Mouse (Mus musculus) lung, embryonic 16.5 days (tissue): ENCODE data around the gene Gm20696. TPM values are rescaled to one million over a fixed set of nuclear protein-coding genes. Genes with fewer than 3 reads are reported as not detected.

ENCODE experiments used
- ATAC-seq: fragments of 200-750 bp; cut with Nextera tagmentation; 2 replicates; pipeline ENCODE4 v1.8.0; 2017; ENCODE audit warnings: low read depth, mild to moderate bottlenecking, moderate library complexity
- H3K27ac ChIP-seq: fragments of 300-500 bp; sonication (generic); 2 replicates; pipeline ENCODE4 v1.5.1; 2014; ENCODE audit warnings: mild to moderate bottlenecking, control low read depth, low read length
- H3K27me3 ChIP-seq: fragments of 300-500 bp; sonication (generic); 2 replicates; pipeline ENCODE4 v1.6.1; 2014; ENCODE audit warnings: low read depth, low read length, mixed read lengths; ENCODE audit not compliant: control insufficient read depth, insufficient read depth
- H3K36me3 ChIP-seq: fragments of 300-500 bp; sonication (generic); 2 replicates; pipeline ENCODE4 v1.6.1; 2014; ENCODE audit warnings: low read length; ENCODE audit not compliant: control insufficient read depth, insufficient read depth
- H3K4me1 ChIP-seq: fragments of 300-500 bp; sonication (generic); replicated peaks from 2 replicates; pipeline ENCODE4 v1.6.1; 2014; ENCODE audit warnings: low read length, mixed read lengths; ENCODE audit not compliant: control insufficient read depth, insufficient read depth
- H3K4me2 ChIP-seq: fragments of 300-500 bp; sonication (generic); 2 replicates; pipeline ENCODE4 v1.6.1; 2014; ENCODE audit warnings: low read depth, low read length, control low read depth
- H3K4me3 ChIP-seq: fragments of 300-500 bp; sonication (generic); 2 replicates; pipeline ENCODE4 v1.5.1; 2014; ENCODE audit warnings: mild to moderate bottlenecking, low read length, control low read depth
- H3K9ac ChIP-seq: fragments of 300-500 bp; sonication (generic); 2 replicates; pipeline ENCODE4 v1.6.1; 2014; ENCODE audit warnings: low read length, control low read depth
- H3K9me3 ChIP-seq: fragments of 300-500 bp; sonication (generic); 2 replicates; pipeline ENCODE4 v1.6.1; 2016; ENCODE audit warnings: low read length; ENCODE audit not compliant: control insufficient read depth
- WGBS: fragments of 180-500 bp; shearing (Covaris S2); extraction: QIAGEN DNeasy Blood & Tissue Kit; methylation state at CpG from one replicate; pipeline ENCODE4 v1.1.7; 2014; 5-methylcytosine and 5-hydroxymethylcytosine counted together
- polyA plus RNA-seq: library from polyadenylated mRNA; unstranded; fragments of >200 nt; fragmentation: Nextera tagmentation; extraction: Ambion mirVana; gene quantifications from 2 replicates; pipeline ENCODE4 v1.2.1, GENCODE M21; 2015

The Gm20696 gene
- polyA plus RNA-seq, 1 experiment from 2014 or later, result 2.3 TPM

DNA sequence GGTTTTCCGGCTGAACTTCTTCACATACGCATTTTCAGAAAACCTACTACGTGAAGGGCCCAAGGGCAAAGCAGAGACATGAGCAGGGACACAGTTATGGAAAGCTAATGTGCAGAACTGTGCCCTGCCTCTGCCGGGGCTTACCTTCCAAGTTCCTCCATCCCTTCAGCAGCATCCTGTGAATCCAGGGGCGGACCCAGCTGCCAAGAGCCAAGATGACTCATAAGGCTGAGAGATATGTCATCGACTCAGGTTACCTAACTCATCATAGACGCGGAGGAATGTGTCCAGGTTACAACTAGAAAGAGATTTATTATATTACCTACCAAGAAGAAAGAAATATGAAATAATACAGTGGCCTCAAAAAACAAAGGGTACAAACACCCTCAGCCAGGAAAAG lies 200.2 kb downstream of the Gm20696 start:
- Histone ChIP-seq H3K36me3 (no peaks in the 10 kb centered on the region), H3K4me3 (no peak overlapping the region), H3K27ac (no peak overlapping the region), H3K9me3 (no peaks in the 10 kb centered on the region), H3K9ac (no peak overlapping the region), H3K27me3 (no peaks in the 10 kb centered on the region), H3K4me1 (no peaks in the 10 kb centered on the region), H3K4me2 (no peak overlapping the region)
- no peak for ATAC-seq
- WGBS, result 58% methylated on average over 8 of the region's 8 CpGs

DNA sequence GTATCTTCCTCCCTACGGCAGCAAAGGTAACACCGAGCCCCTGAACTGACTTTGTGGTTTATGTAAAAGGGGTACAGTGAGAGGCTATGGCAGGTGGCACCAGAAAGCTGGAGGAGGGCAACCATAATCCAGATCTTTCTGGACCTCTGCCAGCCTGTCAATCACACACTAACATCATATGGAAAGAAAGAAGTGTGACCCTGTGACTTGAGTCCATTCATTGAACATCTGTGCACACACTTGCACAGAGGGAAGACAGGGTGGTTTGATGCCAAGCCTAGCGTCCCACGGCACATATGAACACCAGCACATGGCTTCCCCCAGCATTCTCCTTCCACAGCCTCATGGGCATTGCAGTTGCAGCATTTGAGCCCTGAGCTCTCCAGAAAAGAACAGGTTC lies 202.1 kb downstream of the Gm20696 start:
- WGBS, result 90% methylated on average over 4 of the region's 4 CpGs
- no peaks in the 10 kb centered on the region for H3K9me3 ChIP-seq
- no peaks in the 10 kb centered on the region for H3K4me1 ChIP-seq
- no peak overlapping the region for H3K27ac ChIP-seq
- H3K27me3 ChIP-seq, result no peaks in the 10 kb centered on the region
- ATAC-seq, result no peak
- no peak overlapping the region for H3K4me3 ChIP-seq
- no peak overlapping the region for H3K4me2 ChIP-seq
- no peak overlapping the region for H3K9ac ChIP-seq
- H3K36me3 ChIP-seq, result no peaks in the 10 kb centered on the region

DNA sequence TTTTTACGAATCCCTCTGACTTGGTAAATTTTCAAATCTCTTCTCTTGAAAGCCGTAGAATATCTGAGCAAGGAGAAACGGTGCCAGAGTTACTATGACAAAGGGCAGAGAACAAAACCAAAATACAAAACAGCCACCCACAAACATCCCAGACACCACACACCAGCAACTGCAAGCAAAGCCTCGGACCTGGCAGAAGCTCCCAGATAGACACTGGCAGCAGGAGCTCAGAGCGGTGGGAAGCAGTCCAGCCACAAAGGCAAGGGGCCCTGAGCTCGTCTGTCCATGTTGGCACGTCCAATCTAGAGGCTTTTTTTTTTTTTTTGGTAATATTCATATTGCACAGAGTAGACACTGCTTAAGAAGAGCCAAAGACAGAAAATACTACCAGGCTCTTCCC lies 202.7 kb downstream of the Gm20696 start:
- Histone ChIP-seq H3K36me3 (no peaks in the 10 kb centered on the region), H3K9me3 (no peaks in the 10 kb centered on the region), H3K4me3 (no peak overlapping the region), H3K9ac (no peak overlapping the region), H3K27ac (no peak overlapping the region), H3K27me3 (no peaks in the 10 kb centered on the region), H3K4me2 (no peak overlapping the region), H3K4me1 (no peaks in the 10 kb centered on the region)
- ATAC-seq, result no peak
- 82% methylated on average over 7 of the region's 7 CpGs for WGBS

DNA sequence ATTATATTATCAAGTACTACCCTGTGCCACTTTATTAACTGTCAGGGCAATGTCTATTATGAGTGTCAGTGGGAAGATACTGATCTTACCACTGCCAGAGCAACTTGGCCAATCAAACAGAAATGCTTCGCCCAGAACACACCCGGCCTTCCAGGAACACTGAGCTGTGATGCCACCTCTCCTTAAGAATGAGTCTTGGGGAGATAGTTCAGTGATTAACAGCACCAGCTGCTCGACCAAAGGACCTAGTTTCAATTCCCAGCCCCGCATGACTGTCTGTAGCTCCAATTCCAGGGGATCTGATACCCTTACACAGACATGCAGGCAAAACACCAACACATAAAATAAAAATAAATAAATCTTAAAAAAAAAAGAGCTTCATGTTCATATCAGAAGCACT lies 207.8 kb downstream of the Gm20696 start:
- H3K9ac ChIP-seq, result no peak overlapping the region
- H3K27me3 ChIP-seq, result no peaks in the 10 kb centered on the region
- H3K4me1 ChIP-seq, result no peaks in the 10 kb centered on the region
- no peak overlapping the region for H3K27ac ChIP-seq
- WGBS, result 88% methylated on average over 4 of the region's 4 CpGs
- H3K4me3 ChIP-seq, result no peak overlapping the region
- no peak overlapping the region for H3K4me2 ChIP-seq
- H3K36me3 ChIP-seq, result no peaks in the 10 kb centered on the region
- no peak for ATAC-seq
- no peaks in the 10 kb centered on the region for H3K9me3 ChIP-seq

DNA sequence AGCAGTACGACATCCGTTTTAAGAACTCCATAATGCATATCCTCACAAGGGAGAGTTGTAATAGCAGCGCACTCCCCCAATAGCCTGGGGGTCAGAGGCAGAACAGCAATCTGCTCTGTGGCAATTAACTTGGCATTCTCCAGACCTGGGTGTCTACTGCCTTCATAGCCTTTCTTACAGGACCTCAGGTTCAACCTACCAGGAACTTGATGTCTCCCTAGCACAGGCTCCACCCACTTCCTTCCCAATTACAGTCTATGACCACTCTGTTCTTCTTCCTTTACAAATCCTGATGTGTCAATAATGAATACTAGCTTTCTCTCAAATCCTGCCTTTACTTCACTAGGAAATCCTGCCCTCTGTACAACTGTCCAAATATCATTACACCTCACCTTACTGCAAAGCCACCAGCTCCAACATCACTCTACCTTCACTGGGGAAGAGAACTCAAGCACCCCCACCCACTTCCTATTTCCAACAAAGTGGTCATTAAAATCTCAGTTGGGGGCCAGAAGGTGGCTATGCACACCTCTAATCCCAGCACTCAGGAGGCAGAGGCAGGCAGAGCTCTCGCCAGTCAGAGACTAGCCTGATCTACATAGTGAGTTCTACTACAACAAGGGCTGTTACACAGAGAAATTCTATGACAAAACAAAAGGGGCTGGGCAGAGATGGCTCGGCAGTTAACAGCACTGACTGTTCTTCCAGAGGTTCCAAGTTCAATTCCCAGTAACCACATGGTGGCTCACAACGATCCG lies 212.7 kb downstream of the Gm20696 start:
- H3K27me3 ChIP-seq, result no peaks in the 10 kb centered on the region
- no peaks in the 10 kb centered on the region for H3K9me3 ChIP-seq
- no peak overlapping the region for H3K9ac ChIP-seq
- no peak for ATAC-seq
- no peak overlapping the region for H3K4me2 ChIP-seq
- 93% methylated on average over 7 of the region's 7 CpGs for WGBS
- H3K36me3 ChIP-seq, result no peaks in the 10 kb centered on the region
- H3K27ac ChIP-seq, result no peak overlapping the region
- H3K4me1 ChIP-seq, result peaks cover 6% of the 10 kb centered on the region; the same call in 1 of the 2 replicates
- no peak overlapping the region for H3K4me3 ChIP-seq

DNA sequence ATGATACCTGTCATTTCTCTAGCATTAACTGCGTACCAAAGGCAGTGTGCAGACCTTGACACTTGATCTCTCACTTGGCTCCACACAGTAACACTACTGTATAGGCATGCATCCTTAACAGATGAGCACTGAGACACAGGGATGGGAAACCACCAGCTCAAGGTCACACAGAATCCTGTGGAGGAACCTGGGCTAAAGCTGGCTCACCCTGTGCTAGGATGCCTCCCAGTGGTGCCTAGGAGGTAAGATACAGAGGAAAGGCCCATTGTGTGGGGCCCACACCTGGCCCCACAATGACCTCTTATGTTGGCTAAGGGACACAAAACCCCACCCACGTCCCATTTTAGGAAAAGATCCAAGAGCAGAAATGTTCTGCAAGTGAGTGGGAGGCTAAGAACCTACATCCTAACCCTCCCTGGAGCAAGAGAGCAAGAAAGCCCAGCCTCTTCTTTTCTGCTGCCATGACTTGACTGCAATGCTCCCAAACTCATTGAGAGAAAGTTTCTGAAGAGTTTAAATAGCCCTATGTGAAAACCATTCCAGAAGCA lies 213.9 kb downstream of the Gm20696 start:
- H3K9me3 ChIP-seq, result no peaks in the 10 kb centered on the region

DNA sequence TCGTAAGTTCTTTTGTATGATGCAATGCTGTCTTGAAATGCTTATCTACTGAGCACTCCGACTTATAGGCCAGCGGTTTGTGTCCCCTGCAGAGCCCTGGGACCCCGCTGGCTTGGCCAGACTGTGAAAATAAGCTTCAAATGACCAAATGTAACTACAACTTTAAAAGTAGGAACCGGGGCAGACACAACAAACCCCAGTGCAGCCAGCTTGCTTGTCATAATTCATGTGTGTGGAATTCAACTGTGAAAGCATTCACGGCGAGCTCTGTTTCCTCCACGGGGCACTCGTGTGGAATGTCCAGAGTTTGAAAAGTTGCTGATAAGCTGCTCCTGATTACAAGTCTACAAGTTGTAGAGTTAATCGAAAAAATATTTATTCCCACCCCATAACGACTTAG lies 215.1 kb downstream of the Gm20696 start:
- Histone ChIP-seq H3K9ac (no peak overlapping the region), H3K27me3 (no peaks in the 10 kb centered on the region), H3K4me3 (no peak overlapping the region), H3K4me2 (no peak overlapping the region), H3K4me1 (peaks cover 6% of the 10 kb centered on the region; the same call in 1 of the 2 replicates), H3K9me3 (no peaks in the 10 kb centered on the region), H3K36me3 (no peaks in the 10 kb centered on the region), H3K27ac (peak overlapping the region; percentile 14; the same call in 1 of the 2 replicates)
- 26% methylated on average over 11 of the region's 11 CpGs for WGBS
- peak; percentile 46; the same call in 1 of the 2 replicates for ATAC-seq

More for the DNA sequence above, 213.9 kb downstream of the Gm20696 start:
- peaks cover 6% of the 10 kb centered on the region; the same call in 1 of the 2 replicates for H3K4me1 ChIP-seq
- H3K27ac ChIP-seq, result no peak overlapping the region
- WGBS, result 54% methylated on average over 2 of the region's 2 CpGs
- no peaks in the 10 kb centered on the region for H3K36me3 ChIP-seq
- H3K27me3 ChIP-seq, result no peaks in the 10 kb centered on the region
- 0 out of 2 replicates have a peak, but pooled peaks have one; percentile 31 for ATAC-seq
- H3K9ac ChIP-seq, result no peak overlapping the region
- H3K4me3 ChIP-seq, result no peak overlapping the region
- no peak overlapping the region for H3K4me2 ChIP-seq

DNA sequence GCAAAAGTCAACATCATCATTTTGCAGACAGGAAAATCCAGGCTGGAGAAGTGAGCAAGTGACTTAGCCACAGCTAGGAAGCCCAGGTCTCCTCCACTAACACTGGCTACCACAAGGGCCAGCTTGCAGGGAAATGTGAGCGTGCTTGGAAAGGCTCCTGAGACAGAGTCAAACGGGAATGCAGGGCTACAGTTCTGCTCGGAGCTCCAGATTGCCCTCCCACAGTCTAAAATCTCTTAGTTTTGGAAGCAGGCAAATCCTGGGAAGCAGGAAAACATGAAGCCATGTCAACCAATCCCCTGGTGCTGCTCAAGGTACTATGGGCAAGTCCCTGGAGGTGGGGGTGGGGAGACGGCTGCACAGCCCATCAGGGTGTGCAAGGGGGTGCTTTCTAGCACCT lies 219.2 kb downstream of the Gm20696 start:
- Histone ChIP-seq H3K4me1 (peaks cover 6% of the 10 kb centered on the region; the same call in 1 of the 2 replicates), H3K4me3 (no peak overlapping the region), H3K27me3 (no peaks in the 10 kb centered on the region), H3K27ac (no peak overlapping the region), H3K9me3 (no peaks in the 10 kb centered on the region), H3K4me2 (no peak overlapping the region), H3K36me3 (no peaks in the 10 kb centered on the region), H3K9ac (no peak overlapping the region)
- WGBS, result 84% methylated on average over 4 of the region's 4 CpGs
- ATAC-seq, result no peak

DNA sequence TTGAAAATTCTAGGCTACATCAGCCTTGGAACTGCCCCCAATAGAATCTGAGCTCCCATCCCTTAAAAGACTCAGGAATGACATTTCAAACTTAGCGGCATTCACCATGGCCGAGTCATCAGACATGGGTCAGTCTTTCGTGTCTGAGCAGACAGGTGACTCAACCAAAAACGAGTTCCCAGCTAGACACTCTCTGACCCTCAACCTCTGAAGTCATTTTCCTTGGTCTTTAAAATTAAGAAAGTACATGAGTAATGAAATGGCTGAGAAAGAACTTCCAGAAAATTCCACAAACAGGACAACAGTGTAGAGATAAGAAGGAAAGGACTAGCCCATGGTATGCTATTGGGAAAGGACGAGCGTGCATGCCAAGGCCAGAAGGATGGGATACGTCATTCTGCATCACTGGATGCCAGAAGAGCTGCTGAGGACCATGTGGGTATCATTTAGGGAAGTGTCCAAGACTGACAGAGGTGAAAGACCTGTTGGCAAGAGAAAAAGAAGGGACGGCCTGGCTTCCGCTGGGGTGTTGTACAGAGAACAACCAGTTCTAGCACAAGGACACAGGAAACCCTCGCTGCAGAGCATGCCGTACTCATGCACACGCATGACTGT lies 219.7 kb downstream of the Gm20696 start:
- 88% methylated on average over 12 of the region's 12 CpGs for WGBS
- H3K27me3 ChIP-seq, result no peaks in the 10 kb centered on the region
- no peaks in the 10 kb centered on the region for H3K36me3 ChIP-seq
- ATAC-seq, result no peak
- H3K9me3 ChIP-seq, result no peaks in the 10 kb centered on the region
- H3K4me1 ChIP-seq, result peaks cover 5% of the 10 kb centered on the region; the same call in 1 of the 2 replicates
- H3K4me3 ChIP-seq, result no peak overlapping the region
- H3K27ac ChIP-seq, result no peak overlapping the region
- H3K4me2 ChIP-seq, result no peak overlapping the region
- H3K9ac ChIP-seq, result no peak overlapping the region
